Mouse (Mus musculus) stomach, postnatal 0 days (tissue): ENCODE results near the gene Hey2. TPM values are rescaled to one million over a fixed set of nuclear protein-coding genes. Genes with fewer than 3 reads are reported as not detected.
A peak's percentile ranks its signal among the peaks of the same experiment; 100 is the strongest.

Experiments used
- ATAC-seq: fragments of 200-750 bp; cut with Nextera tagmentation; 2 replicates; pipeline ENCODE4 v1.8.0; 2017; ENCODE audit not compliant: low FRiP score, low TSS enrichment
- DNase-seq: peaks from one replicate; pipeline ENCODE4 v3.0.0-alpha.2; 2016; ENCODE audit warnings: low spot score
- H3K27ac ChIP-seq: fragments of 300-500 bp; sonication (generic); replicated peaks from 2 replicates; pipeline ENCODE4 v1.5.1; 2014; ENCODE audit warnings: mild to moderate bottlenecking, control low read depth
- H3K27me3 ChIP-seq: fragments of 300-500 bp; sonication (generic); 2 replicates; pipeline ENCODE4 v1.6.1; 2014; ENCODE audit warnings: low read length; ENCODE audit not compliant: control insufficient read depth, insufficient read depth
- H3K36me3 ChIP-seq: fragments of 300-500 bp; sonication (generic); 2 replicates; pipeline ENCODE4 v1.6.1; 2014; ENCODE audit warnings: low read length, mixed read lengths; ENCODE audit not compliant: control insufficient read depth, insufficient read depth
- H3K4me1 ChIP-seq: fragments of 300-500 bp; sonication (generic); replicated peaks from 2 replicates; pipeline ENCODE4 v1.6.1; 2014; ENCODE audit warnings: antibody characterized with exemption; ENCODE audit not compliant: control insufficient read depth, insufficient read depth
- H3K4me2 ChIP-seq: fragments of 300-500 bp; sonication (generic); replicated peaks from 2 replicates; pipeline ENCODE4 v1.6.1; 2014; ENCODE audit warnings: low read depth, mild to moderate bottlenecking, control low read depth, moderate library complexity
- H3K4me3 ChIP-seq: fragments of 300-500 bp; sonication (generic); 2 replicates; pipeline ENCODE4 v1.5.1; 2014; ENCODE audit warnings: low read depth, low read length, control low read depth
- H3K9ac ChIP-seq: fragments of 300-500 bp; sonication (generic); 2 replicates; pipeline ENCODE4 v1.6.1; 2014; ENCODE audit warnings: mild to moderate bottlenecking, low read length, control low read depth, mixed read lengths
- H3K9me3 ChIP-seq: fragments of 300-500 bp; sonication (generic); 2 replicates; pipeline ENCODE4 v1.6.1; 2016; ENCODE audit warnings: low read length; ENCODE audit not compliant: control insufficient read depth
- CTCF ChIP-seq: IDR thresholded peaks from 2 replicates; pipeline ENCODE4 v1.5.1; 2016; ENCODE audit warnings: antibody characterized with exemption, low read depth, mild to moderate bottlenecking, moderate library complexity
- EP300 ChIP-seq: optimal IDR thresholded peaks from 2 replicates; pipeline ENCODE3; 2016; ENCODE audit warnings: antibody characterized with exemption
- WGBS: fragments of 180-500 bp; shearing (Covaris S2); extraction: QIAGEN DNeasy Blood & Tissue Kit; methylation state at CpG from one replicate; pipeline ENCODE4 v1.1.7; 2014; 5-methylcytosine and 5-hydroxymethylcytosine counted together
- polyA plus RNA-seq: library from polyadenylated mRNA; unstranded; fragments of >200 nt; fragmentation: Nextera tagmentation; extraction: Ambion mirVana; gene quantifications from 2 replicates; pipeline ENCODE4 v1.2.1, GENCODE M21; 2015

The Hey2 gene
- polyA plus RNA-seq, 1 experiment from 2014 or later, result 1.7 TPM

DNA sequence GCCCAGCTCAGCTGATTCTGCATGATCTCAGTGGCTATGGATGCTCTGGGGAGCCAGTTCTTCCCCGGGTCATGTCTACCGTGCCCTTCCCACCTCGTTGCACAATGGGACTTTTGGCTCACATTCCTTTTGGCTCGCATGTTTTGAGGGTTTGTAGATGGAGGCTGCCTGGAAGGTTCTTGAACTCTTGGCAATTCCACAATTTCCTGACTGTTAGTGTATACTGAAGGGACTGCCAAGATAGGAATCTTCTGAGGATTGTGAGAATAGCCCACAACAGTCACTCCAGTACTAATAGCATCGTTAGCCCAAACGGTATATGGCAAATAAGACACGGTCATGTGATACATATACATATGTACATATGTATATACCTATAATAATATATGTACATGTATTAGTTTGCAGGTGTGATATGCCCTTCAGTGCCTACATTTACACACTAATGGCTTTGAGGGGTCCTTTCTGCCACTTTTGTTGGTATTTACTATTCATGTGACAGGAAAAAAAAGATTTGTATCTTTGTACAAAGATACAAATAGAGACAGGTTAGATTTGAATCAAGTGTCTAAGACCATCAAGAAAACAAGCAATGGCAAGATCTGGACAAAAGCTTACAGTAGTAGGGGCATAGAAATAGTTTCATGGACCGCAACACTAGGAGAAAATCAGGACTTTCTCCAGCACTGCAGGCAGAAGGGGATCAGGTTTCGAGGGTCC lies 32.2 kb downstream of the Hey2 start:
- H3K27me3 ChIP-seq, result no peaks in the 10 kb centered on the region
- WGBS, result 25% methylated on average over 9 of the region's 9 CpGs
- no peaks in the 10 kb centered on the region for H3K4me1 ChIP-seq
- H3K9ac ChIP-seq, result no peak overlapping the region
- H3K4me3 ChIP-seq, result peak overlapping the region; percentile 36
- DNase-seq (no peak), ATAC-seq (peak; percentile 48)
- H3K27ac ChIP-seq, result no peak overlapping the region
- TF ChIP-seq EP300, result no peak
- TF ChIP-seq CTCF, result no peak
- H3K4me2 ChIP-seq, result peak overlapping the region; percentile 45
- H3K9me3 ChIP-seq, result no peaks in the 10 kb centered on the region
- H3K36me3 ChIP-seq, result no peaks in the 10 kb centered on the region

GRCm38 (mm10) chr10:30803587-30804253 lies 38.9 kb downstream of the Hey2 start:
- WGBS, result 25% methylated on average over 7 of the region's 7 CpGs
- H3K9me3 ChIP-seq, result no peaks in the 10 kb centered on the region
- peak overlapping the region; percentile 87 for H3K4me3 ChIP-seq
- H3K4me1 ChIP-seq, result no peaks in the 10 kb centered on the region
- peak overlapping the region; percentile 89 for H3K9ac ChIP-seq
- no peaks in the 10 kb centered on the region for H3K36me3 ChIP-seq
- no peaks in the 10 kb centered on the region for H3K27me3 ChIP-seq
- ATAC-seq, result peak; percentile 50
- peak overlapping the region; percentile 70 for H3K4me2 ChIP-seq
- TF ChIP-seq CTCF (no peak), EP300 (no peak)
- DNase-seq, result peak; percentile 34
- H3K27ac ChIP-seq, result peak overlapping the region; percentile 96

DNA sequence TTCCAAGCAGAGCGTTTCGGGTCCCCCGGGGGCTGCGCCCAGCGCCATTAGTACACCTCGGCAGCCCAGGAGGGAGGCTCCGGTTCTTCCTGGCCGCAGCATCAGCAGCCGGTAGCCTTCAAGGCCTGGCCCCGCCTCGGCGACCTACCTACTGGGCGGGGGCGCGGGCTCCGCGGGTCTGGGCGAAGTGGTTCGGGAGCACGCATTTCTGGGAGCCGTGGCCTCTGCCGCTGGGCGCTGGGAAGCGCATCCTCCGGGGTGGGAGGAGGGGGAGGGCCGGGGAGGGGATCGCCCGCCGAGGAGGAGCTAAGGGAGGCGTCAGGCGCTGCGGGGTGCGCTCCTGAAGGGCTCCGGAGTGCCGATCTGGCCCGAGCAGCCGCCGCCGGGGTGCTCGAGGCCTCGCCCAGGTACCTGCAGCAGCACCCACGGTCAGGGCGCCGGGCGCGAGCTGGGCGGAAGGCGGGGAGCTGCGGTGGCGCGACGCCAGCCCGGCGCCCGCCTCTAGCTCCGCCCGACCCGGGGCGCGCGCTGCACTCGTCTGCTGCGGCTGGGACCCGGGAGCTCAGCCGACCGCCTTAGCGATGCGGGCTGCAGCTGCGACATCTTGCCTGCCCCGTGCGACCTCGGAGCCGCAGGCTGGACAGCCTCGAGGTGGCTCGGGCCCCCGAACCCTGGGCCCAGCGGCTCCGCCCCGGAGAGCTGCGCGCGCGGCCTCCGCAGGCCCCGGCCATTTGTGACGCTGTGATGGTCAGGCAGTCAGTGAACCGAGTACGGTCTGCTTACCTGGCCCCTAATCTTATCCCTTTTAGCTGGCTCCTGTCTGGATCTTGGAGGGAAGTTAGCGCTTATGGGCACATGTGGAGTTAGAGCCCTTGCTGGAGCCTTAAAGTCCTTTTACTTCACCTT lies 39.7 kb downstream of the Hey2 start, which contains the start of gene Ncoa7:
TSS of gene Ncoa7 (minus strand) at position 646 of the 906 bp plus-strand sequence.
- H3K4me2 ChIP-seq, result peak within 1 kb of the TSS; percentile 70
- H3K27me3 ChIP-seq, result no peaks in the 10 kb centered on the region
- H3K36me3 ChIP-seq, result no peaks in the 10 kb centered on the region
- H3K4me1 ChIP-seq, result no peaks in the 10 kb centered on the region
- H3K27ac ChIP-seq, result peak within 1 kb of the TSS; percentile 96
- under 1% methylated on average over 67 of the region's 89 CpGs for WGBS
- peak within 1 kb of the TSS; percentile 89 for H3K9ac ChIP-seq
- peak; percentile 93 for DNase-seq
- no peak for TF ChIP-seq EP300
- TF ChIP-seq CTCF, result no peak
- no peaks in the 10 kb centered on the region for H3K9me3 ChIP-seq
- peak within 1 kb of the TSS; percentile 87 for H3K4me3 ChIP-seq
- peak; percentile 97 for ATAC-seq

DNA sequence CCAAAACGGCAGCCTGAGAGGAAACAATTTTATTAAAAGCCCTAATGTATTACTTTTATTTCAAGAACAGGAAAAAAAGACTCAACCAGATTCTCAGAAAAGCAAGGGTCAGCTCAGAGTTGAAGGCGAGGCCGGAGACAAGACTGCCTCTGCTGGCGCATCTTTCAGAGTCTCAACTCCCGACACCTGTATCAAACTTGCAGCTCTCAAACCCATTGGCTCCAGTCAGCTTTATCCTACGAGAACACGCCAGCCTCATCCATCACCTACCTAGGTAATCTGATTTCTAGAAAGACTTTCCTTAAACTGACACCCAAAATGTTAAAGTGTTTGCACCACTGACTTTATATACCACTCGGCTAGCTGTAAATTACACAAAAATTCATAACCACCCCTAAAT lies 40.6 kb downstream of the Hey2 start:
- 7% methylated on average over 8 of the region's 8 CpGs for WGBS
- no peaks in the 10 kb centered on the region for H3K36me3 ChIP-seq
- no peaks in the 10 kb centered on the region for H3K9me3 ChIP-seq
- no peaks in the 10 kb centered on the region for H3K27me3 ChIP-seq
- no peak for ATAC-seq
- peak overlapping the region; percentile 96; the same call in 1 of the 2 replicates for H3K27ac ChIP-seq
- peak; percentile 25 for DNase-seq
- peak overlapping the region; percentile 70 for H3K4me2 ChIP-seq
- H3K4me1 ChIP-seq, result no peaks in the 10 kb centered on the region
- peak overlapping the region; percentile 87 for H3K4me3 ChIP-seq
- TF ChIP-seq EP300, result no peak
- TF ChIP-seq CTCF, result peak; percentile 31
- H3K9ac ChIP-seq, result peak overlapping the region; percentile 89

- H3K27ac ChIP-seq, result no peak overlapping the region
- ATAC-seq, result no peak
- no peak overlapping the region for H3K9ac ChIP-seq
- H3K9me3 ChIP-seq, result no peaks in the 10 kb centered on the region
- 71% methylated on average over 2 of the region's 2 CpGs for WGBS
- H3K4me2 ChIP-seq, result no peak overlapping the region
- no peak overlapping the region for H3K4me3 ChIP-seq
- H3K36me3 ChIP-seq, result no peaks in the 10 kb centered on the region
- no peak for TF ChIP-seq EP300
- TF ChIP-seq CTCF, result no peak
- no peaks in the 10 kb centered on the region for H3K27me3 ChIP-seq
- no peak for DNase-seq
- H3K4me1 ChIP-seq, result no peaks in the 10 kb centered on the region
Measured at GRCm38 (mm10) chr10:30799713-30800450, 42.7 kb downstream of the Hey2 start.
